Mouse (Mus musculus) small intestine, adult 2 months (tissue): ENCODE measurements around the gene Rps6kc1.

ENCODE experiments used
- CTCF ChIP-seq: fragments of 200-500 bp; IDR thresholded peaks from 2 replicates; pipeline ENCODE4 v1.5.1; 2012; ENCODE audit warnings: low read depth, mild to moderate bottlenecking, control low read depth, inconsistent platforms, low read length, moderate library complexity, mixed read lengths; ENCODE audit not compliant: insufficient replicate concordance, insufficient read length; ENCODE audit errors: extremely low read depth
- POLR2A ChIP-seq: fragments of 200-500 bp; IDR thresholded peaks from 2 replicates; pipeline ENCODE4 v1.6.1; 2012; ENCODE audit warnings: low read depth, mild to moderate bottlenecking, control low read depth, inconsistent platforms, low read length, moderate library complexity

GRCm38 (mm10) chr1:190797483-190798058 is 114.0 kb downstream of the Rps6kc1 start:
- TF ChIP-seq CTCF (no peak), POLR2A (no peak)
